Mouse (Mus musculus): Measurements from ENCODE around the gene Bach2. TPM values are rescaled to one million over a fixed set of nuclear protein-coding genes. Genes with fewer than 3 reads are reported as not detected.
A peak's percentile ranks its signal among the peaks of the same experiment; 100 is the strongest.

Gene Bach2
- polyA plus RNA-seq, 1 experiment from 2014 or later: 8.2 TPM

- no peaks in the 10 kb centered on the region for H3K27me3 ChIP-seq (ENCODE audit: control insufficient read depth, insufficient read depth, low read length)
- H3K4me1 ChIP-seq (ENCODE audit: control insufficient read depth in 2 of 2, insufficient read depth in 2 of 2, low read length in 2 of 2): peaks cover 11 to 12% of the 10 kb centered on the region in 2 experiments; a peak in 3 of 4 replicates
- H3K36me3 ChIP-seq (ENCODE audit: control insufficient read depth, insufficient read depth, low read length): no peaks in the 10 kb centered on the region
- H3K9ac ChIP-seq (ENCODE audit: low read length): no peak overlapping the region
- H3K4me2 ChIP-seq (ENCODE audit: low read length): no peak overlapping the region
- H3K9me3 ChIP-seq (ENCODE audit: control insufficient read depth, low read length): peaks cover under 1% of the 10 kb centered on the region; the same call in 1 of the 2 replicates
- no peak overlapping the region for H3K4me3 ChIP-seq (ENCODE audit: control insufficient read depth in 1 of 2, insufficient read depth in 1 of 2, low read depth in 1 of 2, low read length in 2 of 2)
- ATAC-seq (ENCODE audit: insufficient number of reproducible peaks, insufficient read depth, low FRiP score, low read depth): no peak
- no peak overlapping the region for H3K27ac ChIP-seq (replicated peaks in 1 of 2; ENCODE audit: control insufficient read depth in 1 of 2, insufficient read depth in 1 of 2, low read depth in 2 of 2, low read length in 2 of 2)
- WGBS: 80% methylated on average over 16 of the region's 16 CpGs
Observed at GRCm38 (mm10) chr4:32479801-32480700, 241.4 kb downstream of the Bach2 start.

- no peak for ATAC-seq (ENCODE audit: insufficient number of reproducible peaks, insufficient read depth, low FRiP score, low read depth)
- no peak overlapping the region for H3K9ac ChIP-seq (ENCODE audit: low read length)
- peak overlapping the region; percentile 26; the same call in 1 of the 2 replicates for H3K4me2 ChIP-seq (ENCODE audit: low read length)
- H3K27ac ChIP-seq (replicated peaks in 1 of 2; ENCODE audit: control insufficient read depth in 1 of 2, insufficient read depth in 1 of 2, low read depth in 2 of 2, low read length in 2 of 2): peak overlapping the region in 1 of 2 experiments; percentile 16; a peak in 1 of 4 replicates
- H3K4me1 ChIP-seq (ENCODE audit: control insufficient read depth in 2 of 2, insufficient read depth in 2 of 2, low read length in 2 of 2): peaks cover 12 to 18% of the 10 kb centered on the region in 2 experiments; a peak in 3 of 4 replicates
- H3K27me3 ChIP-seq (ENCODE audit: control insufficient read depth, insufficient read depth, low read length): no peaks in the 10 kb centered on the region
- WGBS: 28% methylated on average over 18 of the region's 18 CpGs
- no peaks in the 10 kb centered on the region for H3K9me3 ChIP-seq (ENCODE audit: control insufficient read depth, low read length)
- H3K4me3 ChIP-seq (ENCODE audit: control insufficient read depth in 1 of 2, insufficient read depth in 1 of 2, low read depth in 1 of 2, low read length in 2 of 2): no peak overlapping the region
- H3K36me3 ChIP-seq (ENCODE audit: control insufficient read depth, insufficient read depth, low read length): no peaks in the 10 kb centered on the region
Observed at GRCm38 (mm10) chr4:32481366-32482055, 242.9 kb downstream of the Bach2 start.

- WGBS: 84% methylated on average over 8 of the region's 8 CpGs
- ATAC-seq (ENCODE audit: insufficient number of reproducible peaks, insufficient read depth, low FRiP score, low read depth): no peak
Observed at GRCm38 (mm10) chr4:32482138-32482537, 243.5 kb downstream of the Bach2 start.

GRCm38 (mm10) chr4:32482936-32483335 lies 244.3 kb downstream of the Bach2 start:
- 32% methylated on average over 8 of the region's 8 CpGs for WGBS
- Histone ChIP-seq H3K4me3 (ENCODE audit: control insufficient read depth in 1 of 2, insufficient read depth in 1 of 2, low read depth in 1 of 2, low read length in 2 of 2) (no peak overlapping the region), H3K4me2 (ENCODE audit: low read length) (no peak overlapping the region), H3K36me3 (ENCODE audit: control insufficient read depth, insufficient read depth, low read length) (no peaks in the 10 kb centered on the region), H3K9me3 (ENCODE audit: control insufficient read depth, low read length) (no peaks in the 10 kb centered on the region), H3K4me1 (ENCODE audit: control insufficient read depth in 2 of 2, insufficient read depth in 2 of 2, low read length in 2 of 2) (peaks cover 17 to 29% of the 10 kb centered on the region in 2 experiments), H3K27ac (replicated peaks in 1 of 2; ENCODE audit: control insufficient read depth in 1 of 2, insufficient read depth in 1 of 2, low read depth in 2 of 2, low read length in 2 of 2) (no peak overlapping the region), H3K27me3 (ENCODE audit: control insufficient read depth, insufficient read depth, low read length) (no peaks in the 10 kb centered on the region), H3K9ac (ENCODE audit: low read length) (no peak overlapping the region)
- no peak for ATAC-seq (ENCODE audit: insufficient number of reproducible peaks, insufficient read depth, low FRiP score, low read depth)

More at GRCm38 (mm10) chr4:32482138-32482537, 243.5 kb downstream of the Bach2 start:
- Histone ChIP-seq H3K27me3 (ENCODE audit: control insufficient read depth, insufficient read depth, low read length) (no peaks in the 10 kb centered on the region), H3K9me3 (ENCODE audit: control insufficient read depth, low read length) (no peaks in the 10 kb centered on the region), H3K27ac (replicated peaks in 1 of 2; ENCODE audit: control insufficient read depth in 1 of 2, insufficient read depth in 1 of 2, low read depth in 2 of 2, low read length in 2 of 2) (no peak overlapping the region), H3K36me3 (ENCODE audit: control insufficient read depth, insufficient read depth, low read length) (no peaks in the 10 kb centered on the region), H3K4me1 (ENCODE audit: control insufficient read depth in 2 of 2, insufficient read depth in 2 of 2, low read length in 2 of 2) (peaks cover 14 to 21% of the 10 kb centered on the region in 2 experiments), H3K4me2 (ENCODE audit: low read length) (no peak overlapping the region), H3K4me3 (ENCODE audit: control insufficient read depth in 1 of 2, insufficient read depth in 1 of 2, low read depth in 1 of 2, low read length in 2 of 2) (no peak overlapping the region), H3K9ac (ENCODE audit: low read length) (no peak overlapping the region)

GRCm38 (mm10) chr4:32485848-32486247 lies 247.2 kb downstream of the Bach2 start:
- H3K4me3 ChIP-seq (ENCODE audit: control insufficient read depth in 1 of 2, insufficient read depth in 1 of 2, low read depth in 1 of 2, low read length in 2 of 2): no peak overlapping the region
- WGBS: 55% methylated on average over 5 of the region's 5 CpGs
- H3K27me3 ChIP-seq (ENCODE audit: control insufficient read depth, insufficient read depth, low read length): no peaks in the 10 kb centered on the region
- no peak for ATAC-seq (ENCODE audit: insufficient number of reproducible peaks, insufficient read depth, low FRiP score, low read depth)
- H3K4me1 ChIP-seq (ENCODE audit: control insufficient read depth in 2 of 2, insufficient read depth in 2 of 2, low read length in 2 of 2): peaks cover 17 to 30% of the 10 kb centered on the region in 2 experiments
- H3K9ac ChIP-seq (ENCODE audit: low read length): no peak overlapping the region
- H3K36me3 ChIP-seq (ENCODE audit: control insufficient read depth, insufficient read depth, low read length): no peaks in the 10 kb centered on the region
- H3K9me3 ChIP-seq (ENCODE audit: control insufficient read depth, low read length): no peaks in the 10 kb centered on the region
- H3K27ac ChIP-seq (replicated peaks in 1 of 2; ENCODE audit: control insufficient read depth in 1 of 2, insufficient read depth in 1 of 2, low read depth in 2 of 2, low read length in 2 of 2): peak overlapping the region; percentile 95; a peak in 2 of 4 replicates
- H3K4me2 ChIP-seq (ENCODE audit: low read length): no peak overlapping the region

GRCm38 (mm10) chr4:32486654-32487398 lies 248.2 kb downstream of the Bach2 start:
- ATAC-seq (ENCODE audit: insufficient number of reproducible peaks, insufficient read depth, low FRiP score, low read depth): peak; percentile 75
- H3K4me3 ChIP-seq (ENCODE audit: control insufficient read depth in 1 of 2, insufficient read depth in 1 of 2, low read depth in 1 of 2, low read length in 2 of 2): peak overlapping the region; percentile 27 to 29
- H3K9me3 ChIP-seq (ENCODE audit: control insufficient read depth, low read length): no peaks in the 10 kb centered on the region
- H3K27ac ChIP-seq (replicated peaks in 1 of 2; ENCODE audit: control insufficient read depth in 1 of 2, insufficient read depth in 1 of 2, low read depth in 2 of 2, low read length in 2 of 2): peak overlapping the region; percentile 95
- H3K4me1 ChIP-seq (ENCODE audit: control insufficient read depth in 2 of 2, insufficient read depth in 2 of 2, low read length in 2 of 2): peaks cover 19 to 34% of the 10 kb centered on the region in 2 experiments
- H3K27me3 ChIP-seq (ENCODE audit: control insufficient read depth, insufficient read depth, low read length): no peaks in the 10 kb centered on the region
- WGBS: 29% methylated on average over 17 of the region's 17 CpGs
- H3K9ac ChIP-seq (ENCODE audit: low read length): peak overlapping the region; percentile 66
- H3K36me3 ChIP-seq (ENCODE audit: control insufficient read depth, insufficient read depth, low read length): no peaks in the 10 kb centered on the region
- H3K4me2 ChIP-seq (ENCODE audit: low read length): peak overlapping the region; percentile 66

GRCm38 (mm10) chr4:32489186-32489585 lies 250.6 kb downstream of the Bach2 start:
- Histone ChIP-seq H3K36me3 (ENCODE audit: control insufficient read depth, insufficient read depth, low read length) (no peaks in the 10 kb centered on the region), H3K27ac (replicated peaks in 1 of 2; ENCODE audit: control insufficient read depth in 1 of 2, insufficient read depth in 1 of 2, low read depth in 2 of 2, low read length in 2 of 2) (no peak overlapping the region), H3K27me3 (ENCODE audit: control insufficient read depth, insufficient read depth, low read length) (no peaks in the 10 kb centered on the region), H3K4me1 (ENCODE audit: control insufficient read depth in 2 of 2, insufficient read depth in 2 of 2, low read length in 2 of 2) (peaks cover 13 to 38% of the 10 kb centered on the region in 2 experiments), H3K4me2 (ENCODE audit: low read length) (no peak overlapping the region), H3K9me3 (ENCODE audit: control insufficient read depth, low read length) (no peaks in the 10 kb centered on the region), H3K4me3 (ENCODE audit: control insufficient read depth in 1 of 2, insufficient read depth in 1 of 2, low read depth in 1 of 2, low read length in 2 of 2) (no peak overlapping the region), H3K9ac (ENCODE audit: low read length) (no peak overlapping the region)
- ATAC-seq (ENCODE audit: insufficient number of reproducible peaks, insufficient read depth, low FRiP score, low read depth): no peak
- 86% methylated on average over 1 of the region's 1 CpGs for WGBS
